Mouse (Mus musculus) midbrain, postnatal 0 days (tissue): ENCODE measurements around the gene Dnaja3. TPM values are rescaled to one million over a fixed set of nuclear protein-coding genes. Genes with fewer than 3 reads are reported as not detected.

Source experiments
- ATAC-seq: fragments of 200-750 bp; cut with Nextera tagmentation; 2 replicates; pipeline ENCODE4 v1.8.0; 2017; ENCODE audit warnings: moderate number of reproducible peaks, mild to moderate bottlenecking, moderate TSS enrichment, moderate library complexity; ENCODE audit not compliant: low FRiP score
- DNase-seq: peaks from one replicate; pipeline ENCODE4 v3.0.0-alpha.2; 2015; ENCODE audit warnings: low spot score
- H3K27ac ChIP-seq: fragments of 300-500 bp; sonication (generic); 2 replicates; pipeline ENCODE4 v1.5.1; 2014; ENCODE audit warnings: low read depth, mild to moderate bottlenecking, low read length, mixed read lengths
- H3K27me3 ChIP-seq: fragments of 300-500 bp; sonication (generic); 2 replicates; pipeline ENCODE4 v1.6.1; 2014; ENCODE audit warnings: low read length, control low read depth, mixed read lengths; ENCODE audit not compliant: insufficient read depth
- H3K36me3 ChIP-seq: fragments of 300-500 bp; sonication (generic); 2 replicates; pipeline ENCODE4 v1.6.1; 2014; ENCODE audit warnings: low read length, control low read depth, mixed read lengths; ENCODE audit not compliant: insufficient read depth
- H3K4me1 ChIP-seq: fragments of 300-500 bp; sonication (generic); 2 replicates; pipeline ENCODE4 v1.6.1; 2014; ENCODE audit warnings: mild to moderate bottlenecking, control low read depth, antibody characterized with exemption, low read length, mixed read lengths; ENCODE audit not compliant: insufficient read depth
- H3K4me2 ChIP-seq: fragments of 300-500 bp; sonication (generic); 2 replicates; pipeline ENCODE4 v1.6.1; 2014; ENCODE audit warnings: low read depth, mild to moderate bottlenecking, low read length, mixed read lengths; ENCODE audit not compliant: poor library complexity, severe bottlenecking
- H3K4me3 ChIP-seq: fragments of 300-500 bp; sonication (generic); 2 replicates; pipeline ENCODE4 v1.5.1; 2014; ENCODE audit warnings: low read depth, mild to moderate bottlenecking, low read length, moderate library complexity
- H3K9ac ChIP-seq: fragments of 300-500 bp; sonication (generic); replicated peaks from 2 replicates; pipeline ENCODE4 v1.6.1; 2014; ENCODE audit warnings: mild to moderate bottlenecking, low read length, moderate library complexity, mixed read lengths; ENCODE audit not compliant: poor library complexity, severe bottlenecking
- H3K9me3 ChIP-seq: fragments of 300-500 bp; sonication (generic); 2 replicates; pipeline ENCODE4 v1.6.1; 2016; ENCODE audit warnings: low read length, control low read depth
- CTCF ChIP-seq: IDR thresholded peaks from 2 replicates; pipeline ENCODE4 v1.5.1; 2016; ENCODE audit warnings: antibody characterized with exemption, mild to moderate bottlenecking
- WGBS: fragments of 180-500 bp; shearing (Covaris S2); extraction: QIAGEN DNeasy Blood & Tissue Kit; methylation state at CpG from one replicate; pipeline ENCODE4 v1.1.7; 2014; 5-methylcytosine and 5-hydroxymethylcytosine counted together
- polyA plus RNA-seq: library from polyadenylated mRNA; unstranded; fragments of >200 nt; fragmentation: Nextera tagmentation; extraction: Ambion mirVana; gene quantifications from 2 replicates; pipeline ENCODE4 v1.2.1, GENCODE M21; 2015
- total RNA-seq: library from RNA; depleted of rRNA; stranded (reverse); fragments of >200 nt; gene quantifications from 2 replicates; pipeline ENCODE4 v1.2.3, GENCODE M21; 2014

Dnaja3 gene
- total and polyA plus RNA-seq, 2 experiments from 2014 or later: 54.1 to 65.5 TPM

- peak within 1 kb of the TSS; percentile 85 for H3K27ac ChIP-seq
- H3K4me1 ChIP-seq: peaks cover 12% of the 10 kb centered on the region; the same call in 1 of the 2 replicates
These were observed 15.2 kb upstream of the Dnaja3 start, which contains the start of gene Pam16 for GRCm38 (mm10) chr16:4624481-4625110. Gene Pam16 (minus strand): TSS chr16:4624988.

GRCm38 (mm10) chr16:4627105-4627504 lies 12.7 kb upstream of the Dnaja3 start:
- H3K27ac ChIP-seq: no peak overlapping the region
- no peak for TF ChIP-seq CTCF
- H3K9ac ChIP-seq: no peak overlapping the region
- H3K4me3 ChIP-seq: no peak overlapping the region
- DNase-seq (no peak), ATAC-seq (no peak)
- no peaks in the 10 kb centered on the region for H3K27me3 ChIP-seq
- peaks cover 12% of the 10 kb centered on the region; the same call in 1 of the 2 replicates for H3K4me1 ChIP-seq
- peaks cover 34% of the 10 kb centered on the region for H3K36me3 ChIP-seq
- H3K4me2 ChIP-seq: no peak overlapping the region
- 83% methylated on average over 6 of the region's 6 CpGs for WGBS
- H3K9me3 ChIP-seq: no peaks in the 10 kb centered on the region

More at GRCm38 (mm10) chr16:4624481-4625110, 15.2 kb upstream of the Dnaja3 start, which contains the start of gene Pam16:
- TF ChIP-seq CTCF: 0 out of 2 replicates have a peak, but pooled peaks have one; percentile 4
- peaks cover 24% of the 10 kb centered on the region for H3K36me3 ChIP-seq
- under 1% methylated on average over 56 of the region's 56 CpGs for WGBS
- H3K9ac ChIP-seq: peak within 1 kb of the TSS; percentile 86
- ATAC-seq: peak; percentile 89
- H3K4me2 ChIP-seq: peak within 1 kb of the TSS; percentile 75
- no peaks in the 10 kb centered on the region for H3K27me3 ChIP-seq
- H3K4me3 ChIP-seq: peak within 1 kb of the TSS; percentile 69
- no peaks in the 10 kb centered on the region for H3K9me3 ChIP-seq
- peak; percentile 94 for DNase-seq

GRCm38 (mm10) chr16:4628898-4629419 lies 10.8 kb upstream of the Dnaja3 start:
- H3K27me3 ChIP-seq: no peaks in the 10 kb centered on the region
- H3K4me2 ChIP-seq: no peak overlapping the region
- peaks cover 48% of the 10 kb centered on the region for H3K36me3 ChIP-seq
- H3K4me3 ChIP-seq: no peak overlapping the region
- no peak overlapping the region for H3K27ac ChIP-seq
- ATAC-seq (no peak), DNase-seq (no peak)
- no peak for TF ChIP-seq CTCF
- no peaks in the 10 kb centered on the region for H3K9me3 ChIP-seq
- H3K9ac ChIP-seq: no peak overlapping the region
- no peaks in the 10 kb centered on the region for H3K4me1 ChIP-seq
- WGBS: 92% methylated on average over 9 of the region's 9 CpGs

GRCm38 (mm10) chr16:4629950-4630349 lies 9.8 kb upstream of the Dnaja3 start:
- Histone ChIP-seq H3K9me3 (no peaks in the 10 kb centered on the region), H3K9ac (no peak overlapping the region), H3K4me1 (no peaks in the 10 kb centered on the region), H3K27ac (no peak overlapping the region), H3K27me3 (no peaks in the 10 kb centered on the region), H3K36me3 (peaks cover 56% of the 10 kb centered on the region), H3K4me2 (no peak overlapping the region), H3K4me3 (no peak overlapping the region)
- TF ChIP-seq CTCF: peak; percentile 89
- WGBS: 22% methylated on average over 6 of the region's 6 CpGs
- ATAC-seq (no peak), DNase-seq (peak; percentile 49)

GRCm38 (mm10) chr16:4632050-4632449 lies 7.7 kb upstream of the Dnaja3 start:
- no peak overlapping the region for H3K27ac ChIP-seq
- no peak overlapping the region for H3K4me3 ChIP-seq
- H3K4me2 ChIP-seq: no peak overlapping the region
- H3K27me3 ChIP-seq: no peaks in the 10 kb centered on the region
- no peak for ATAC-seq
- TF ChIP-seq CTCF: peak; percentile 65
- no peak for DNase-seq
- 47% methylated on average over 7 of the region's 7 CpGs for WGBS
- H3K36me3 ChIP-seq: peaks cover 54% of the 10 kb centered on the region
- no peak overlapping the region for H3K9ac ChIP-seq
- H3K4me1 ChIP-seq: no peaks in the 10 kb centered on the region
- H3K9me3 ChIP-seq: no peaks in the 10 kb centered on the region

GRCm38 (mm10) chr16:4633661-4634060 lies 6.1 kb upstream of the Dnaja3 start:
- DNase-seq (no peak), ATAC-seq (no peak)
- H3K36me3 ChIP-seq: peaks cover 40% of the 10 kb centered on the region
- 84% methylated on average over 3 of the region's 3 CpGs for WGBS
- TF ChIP-seq CTCF: no peak
- H3K4me1 ChIP-seq: no peaks in the 10 kb centered on the region
- H3K4me2 ChIP-seq: no peak overlapping the region
- H3K9ac ChIP-seq: no peak overlapping the region
- no peaks in the 10 kb centered on the region for H3K27me3 ChIP-seq
- H3K4me3 ChIP-seq: no peak overlapping the region
- H3K27ac ChIP-seq: no peak overlapping the region
- no peaks in the 10 kb centered on the region for H3K9me3 ChIP-seq
